Mouse (Mus musculus) stomach, embryonic 14.5 days (tissue): Measurements from ENCODE around the gene Rhob. TPM values are rescaled to one million over a fixed set of nuclear protein-coding genes. Genes with fewer than 3 reads are reported as not detected.
A peak's percentile ranks its signal among the peaks of the same experiment; 100 is the strongest.

ENCODE experiments used
- ATAC-seq: fragments of 200-750 bp; cut with Nextera tagmentation; 2 replicates; pipeline ENCODE4 v1.8.0; 2017; ENCODE audit warnings: low read depth, moderate TSS enrichment; ENCODE audit not compliant: insufficient number of reproducible peaks, insufficient read depth, low FRiP score
- H3K27ac ChIP-seq: fragments of 300-500 bp; sonication (generic); 2 replicates; pipeline ENCODE4 v1.5.1; 2014; ENCODE audit warnings: mild to moderate bottlenecking, low read length, moderate library complexity, mixed read lengths
- H3K27me3 ChIP-seq: fragments of 300-500 bp; sonication (generic); 2 replicates; pipeline ENCODE4 v1.6.1; 2014; ENCODE audit warnings: low read length, control low read depth, mixed read lengths; ENCODE audit not compliant: control insufficient read depth, insufficient read depth
- H3K36me3 ChIP-seq: fragments of 300-500 bp; sonication (generic); 2 replicates; pipeline ENCODE4 v1.6.1; 2014; ENCODE audit warnings: mild to moderate bottlenecking, control low read depth, low read length, moderate library complexity, mixed read lengths; ENCODE audit not compliant: control insufficient read depth, insufficient read depth
- H3K4me1 ChIP-seq: fragments of 300-500 bp; sonication (generic); 2 replicates; pipeline ENCODE4 v1.6.1; 2014; ENCODE audit warnings: low read length, control low read depth, mixed read lengths; ENCODE audit not compliant: control insufficient read depth, insufficient read depth
- H3K4me2 ChIP-seq: fragments of 300-500 bp; sonication (generic); replicated peaks from 2 replicates; pipeline ENCODE4 v1.6.1; 2014; ENCODE audit warnings: low read depth, low read length, control low read depth
- H3K4me3 ChIP-seq: fragments of 300-500 bp; sonication (generic); 2 replicates; pipeline ENCODE4 v1.5.1; 2014; ENCODE audit warnings: low read depth, low read length, control low read depth
- H3K9ac ChIP-seq: fragments of 300-500 bp; sonication (generic); replicated peaks from 2 replicates; pipeline ENCODE4 v1.6.1; 2014; ENCODE audit warnings: low read depth, mild to moderate bottlenecking, control low read depth, low read length, moderate library complexity, mixed read lengths
- H3K9me3 ChIP-seq: fragments of 300-500 bp; sonication (generic); 2 replicates; pipeline ENCODE4 v1.6.1; 2016; ENCODE audit warnings: low read depth, low read length, control low read depth; ENCODE audit not compliant: control insufficient read depth
- WGBS: fragments of 180-500 bp; shearing (Covaris S2); extraction: QIAGEN DNeasy Blood & Tissue Kit; methylation state at CpG from one replicate; pipeline ENCODE4 v1.1.7; 2014; 5-methylcytosine and 5-hydroxymethylcytosine counted together
- polyA plus RNA-seq: library from polyadenylated mRNA; unstranded; fragments of >200 nt; fragmentation: Nextera tagmentation; extraction: Ambion mirVana; gene quantifications from 2 replicates; pipeline ENCODE4 v1.2.1, GENCODE M21; 2014

Gene Rhob
- polyA plus RNA-seq, 1 experiment from 2014 or later = 52.8 TPM

- no peak overlapping the region for H3K9ac ChIP-seq
- ATAC-seq = no peak
- H3K27me3 ChIP-seq = no peaks in the 10 kb centered on the region
- no peaks in the 10 kb centered on the region for H3K9me3 ChIP-seq
- no peaks in the 10 kb centered on the region for H3K36me3 ChIP-seq
- H3K27ac ChIP-seq = no peak overlapping the region
- WGBS = 84% methylated on average over 7 of the region's 7 CpGs
- no peak overlapping the region for H3K4me2 ChIP-seq
- H3K4me3 ChIP-seq = no peak overlapping the region
- H3K4me1 ChIP-seq = no peaks in the 10 kb centered on the region
Observed at GRCm38 (mm10) chr12:8535596-8535995, 35.8 kb upstream of the Rhob start.

GRCm38 (mm10) chr12:8534915-8535314 is 35.1 kb upstream of the Rhob start:
- Histone ChIP-seq H3K27me3 (no peaks in the 10 kb centered on the region), H3K36me3 (no peaks in the 10 kb centered on the region), H3K4me1 (no peaks in the 10 kb centered on the region), H3K9ac (no peak overlapping the region), H3K27ac (no peak overlapping the region), H3K4me2 (no peak overlapping the region), H3K9me3 (no peaks in the 10 kb centered on the region), H3K4me3 (no peak overlapping the region)
- no peak for ATAC-seq
- WGBS = 65% methylated on average over 1 of the region's 1 CpGs

DNA sequence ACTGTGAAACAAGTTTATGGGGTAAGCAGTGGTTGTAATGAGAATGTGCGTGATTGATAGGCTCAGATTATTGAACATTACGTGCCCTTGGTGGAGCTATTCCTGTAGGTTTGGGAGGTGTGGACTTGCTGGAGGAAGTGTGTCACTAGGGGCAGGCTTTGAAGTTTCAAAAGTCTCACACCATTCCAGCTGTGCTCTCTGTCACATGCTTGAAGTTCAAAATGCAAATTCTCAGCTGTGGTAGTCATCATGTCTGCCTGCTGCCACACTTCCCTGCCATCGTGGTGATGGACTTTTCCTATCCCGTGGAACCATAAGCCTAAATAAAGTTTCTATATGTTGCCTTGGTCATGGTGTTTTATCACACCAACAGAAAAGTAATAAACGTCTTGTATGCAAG is 28.0 kb upstream of the Rhob start:
- no peak for ATAC-seq
- H3K9ac ChIP-seq = no peak overlapping the region
- no peaks in the 10 kb centered on the region for H3K4me1 ChIP-seq
- no peaks in the 10 kb centered on the region for H3K36me3 ChIP-seq
- H3K4me3 ChIP-seq = no peak overlapping the region
- H3K27ac ChIP-seq = no peak overlapping the region
- H3K9me3 ChIP-seq = no peaks in the 10 kb centered on the region
- H3K4me2 ChIP-seq = no peak overlapping the region
- H3K27me3 ChIP-seq = no peaks in the 10 kb centered on the region
- WGBS = 76% methylated on average over 5 of the region's 5 CpGs

- no peak overlapping the region for H3K4me3 ChIP-seq
- no peaks in the 10 kb centered on the region for H3K27me3 ChIP-seq
- H3K9ac ChIP-seq = no peak overlapping the region
- no peaks in the 10 kb centered on the region for H3K4me1 ChIP-seq
- no peaks in the 10 kb centered on the region for H3K36me3 ChIP-seq
- H3K4me2 ChIP-seq = no peak overlapping the region
- ATAC-seq = no peak
- no peak overlapping the region for H3K27ac ChIP-seq
- no peaks in the 10 kb centered on the region for H3K9me3 ChIP-seq
- 76% methylated on average over 1 of the region's 1 CpGs for WGBS
Observed at GRCm38 (mm10) chr12:8527175-8527574, 27.4 kb upstream of the Rhob start.

GRCm38 (mm10) chr12:8524062-8524461 is 24.3 kb upstream of the Rhob start:
- ATAC-seq = no peak
- no peaks in the 10 kb centered on the region for H3K36me3 ChIP-seq
- H3K27ac ChIP-seq = no peak overlapping the region
- H3K9me3 ChIP-seq = no peaks in the 10 kb centered on the region
- no peak overlapping the region for H3K4me3 ChIP-seq
- 63% methylated on average over 5 of the region's 5 CpGs for WGBS
- no peaks in the 10 kb centered on the region for H3K27me3 ChIP-seq
- H3K9ac ChIP-seq = no peak overlapping the region
- peaks cover 3% of the 10 kb centered on the region; the same call in 1 of the 2 replicates for H3K4me1 ChIP-seq
- H3K4me2 ChIP-seq = no peak overlapping the region

DNA sequence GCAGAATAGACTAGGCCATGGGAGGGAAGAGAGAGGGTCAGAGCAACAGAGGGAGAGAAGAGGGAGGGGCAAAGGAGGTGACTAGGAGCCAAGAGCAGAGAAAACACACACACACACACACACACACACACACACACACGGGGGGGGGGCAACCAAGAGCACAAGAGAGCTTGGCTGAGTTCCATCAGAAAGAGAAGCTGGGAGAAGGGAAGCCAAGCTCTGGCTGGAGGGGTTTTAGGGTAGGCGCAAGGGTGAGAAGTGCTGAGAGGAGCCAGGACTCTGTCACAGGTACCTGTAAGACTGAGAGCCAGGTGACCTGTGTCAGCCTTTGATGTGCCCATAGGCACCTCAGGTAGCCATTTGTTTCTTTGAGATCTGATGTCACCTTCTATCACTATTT is 22.9 kb upstream of the Rhob start:
- Histone ChIP-seq H3K4me3 (no peak overlapping the region), H3K36me3 (no peaks in the 10 kb centered on the region), H3K27ac (no peak overlapping the region), H3K9me3 (no peaks in the 10 kb centered on the region), H3K4me1 (peaks cover 3% of the 10 kb centered on the region; the same call in 1 of the 2 replicates), H3K4me2 (no peak overlapping the region), H3K9ac (no peak overlapping the region), H3K27me3 (no peaks in the 10 kb centered on the region)
- no peak for ATAC-seq
- WGBS = 59% methylated on average over 2 of the region's 2 CpGs

DNA sequence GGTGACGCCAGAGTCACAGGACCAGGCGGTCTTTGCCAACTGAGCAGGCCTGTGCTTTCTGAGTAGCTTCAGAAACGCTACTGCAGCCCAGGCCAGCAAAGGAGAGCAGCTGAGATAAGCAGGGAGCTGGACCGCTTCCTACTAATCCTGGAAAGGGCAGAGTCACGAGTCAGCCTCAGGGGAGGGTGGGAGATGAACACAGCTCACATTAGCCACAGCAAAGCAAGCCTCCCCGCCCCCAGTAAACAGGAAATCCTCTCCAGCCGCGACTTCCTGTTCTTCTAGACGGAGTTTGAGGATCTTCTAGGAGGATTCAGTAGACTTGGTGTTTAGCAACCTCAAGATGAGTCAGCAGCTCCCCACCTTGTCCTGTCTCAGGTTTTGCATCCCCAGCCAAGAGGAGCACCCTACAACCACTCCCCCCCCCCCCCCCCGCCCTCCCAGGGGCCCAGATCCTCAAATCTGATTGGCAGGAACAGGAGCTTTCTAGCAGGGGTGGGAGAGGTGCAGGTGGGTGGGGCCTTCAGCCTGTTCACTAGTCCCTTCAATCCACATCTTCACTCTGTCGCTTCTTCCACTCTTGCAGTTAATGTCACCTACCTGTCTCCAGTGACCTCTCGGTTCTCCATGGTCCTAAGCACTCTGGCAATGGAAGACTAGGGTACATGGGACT is 21.7 kb upstream of the Rhob start:
- ATAC-seq = peak; percentile 43; the same call in 1 of the 2 replicates
- Histone ChIP-seq H3K9ac (no peak overlapping the region), H3K4me3 (no peak overlapping the region), H3K4me1 (peaks cover 3% of the 10 kb centered on the region; the same call in 1 of the 2 replicates), H3K36me3 (no peaks in the 10 kb centered on the region), H3K9me3 (no peaks in the 10 kb centered on the region), H3K4me2 (no peak overlapping the region), H3K27me3 (no peaks in the 10 kb centered on the region), H3K27ac (no peak overlapping the region)
- WGBS = 45% methylated on average over 11 of the region's 12 CpGs

GRCm38 (mm10) chr12:8519431-8520160 is 19.8 kb upstream of the Rhob start:
- no peak for ATAC-seq

More at GRCm38 (mm10) chr12:8519431-8520160, 19.8 kb upstream of the Rhob start:
- Histone ChIP-seq H3K36me3 (no peaks in the 10 kb centered on the region), H3K4me2 (no peak overlapping the region), H3K9me3 (no peaks in the 10 kb centered on the region), H3K9ac (no peak overlapping the region), H3K27me3 (no peaks in the 10 kb centered on the region), H3K4me1 (peaks cover 3% of the 10 kb centered on the region; the same call in 1 of the 2 replicates), H3K27ac (no peak overlapping the region), H3K4me3 (no peak overlapping the region)
- 58% methylated on average over 12 of the region's 12 CpGs for WGBS
